ENCODE assay signal across 8 mouse cellular contexts in genomic region chr11:68386589-68387440, GRCm38 (mm10). TPM values are rescaled to one million over a fixed set of nuclear protein-coding genes. Genes with fewer than 3 reads are reported as not detected.
DNase-seq lines count a peak whose midpoint lies in the region; ATAC-seq and TF ChIP-seq lines count a peak whose summit lies in the region.

No protein-coding gene starts in this region.

- H3K4me2 ChIP-seq in forebrain, embryonic 14.5 days (ENCODE audit: low read length): peak overlapping the region; percentile 93
- peak overlapping the region; percentile 87 for H3K4me2 ChIP-seq in midbrain, embryonic 11.5 days
- H3K4me2 ChIP-seq in stomach, embryonic 14.5 days (replicated peaks; ENCODE audit: low read depth, low read length): peak overlapping the region; percentile 94

- WGBS in forebrain, embryonic 14.5 days: 1% methylated on average over 65 of the region's 90 CpGs
- under 1% methylated on average over 90 of the region's 90 CpGs for WGBS in limb, embryonic 10.5 days
- WGBS in midbrain, embryonic 11.5 days: under 1% methylated on average over 77 of the region's 90 CpGs
- WGBS in stomach, embryonic 14.5 days: 2% methylated on average over 82 of the region's 90 CpGs

- H3K36me3 ChIP-seq in E14TG2a.4 (ENCODE audit: insufficient read depth, low read length): peaks cover 59% of the 10 kb centered on the region
- H3K36me3 ChIP-seq in forebrain, embryonic 14.5 days (ENCODE audit: control insufficient read depth, insufficient read depth, low read length): no peaks in the 10 kb centered on the region
- H3K36me3 ChIP-seq in limb, embryonic 10.5 days: no peaks in the 10 kb centered on the region
- H3K36me3 ChIP-seq in midbrain, embryonic 11.5 days (ENCODE audit: control insufficient read depth, insufficient read depth, low read length): peaks cover 2% of the 10 kb centered on the region; the same call in 1 of the 2 replicates
- no peaks in the 10 kb centered on the region for H3K36me3 ChIP-seq in stomach, embryonic 14.5 days (ENCODE audit: control insufficient read depth, insufficient read depth, low read length)

- peak overlapping the region; percentile 71 for H3K9ac ChIP-seq in forebrain, embryonic 14.5 days (ENCODE audit: low read length)
- H3K9ac ChIP-seq in midbrain, embryonic 11.5 days (ENCODE audit: low read length): peak overlapping the region; percentile 86
- H3K9ac ChIP-seq in stomach, embryonic 14.5 days (replicated peaks; ENCODE audit: low read depth, low read length): peak overlapping the region; percentile 63

- TF ChIP-seq CTCF in E14TG2a.4 (conservative IDR thresholded peaks at IDR 0.05; ENCODE audit: low read length): no peak

- H3K4me3 ChIP-seq in E14TG2a.4 (replicated peaks; ENCODE audit: low read length): peak overlapping the region; percentile 86
- H3K4me3 ChIP-seq in forebrain, embryonic 14.5 days (ENCODE audit: low read depth, low read length): peak overlapping the region; percentile 62
- peak overlapping the region; percentile 74 for H3K4me3 ChIP-seq in limb, embryonic 10.5 days
- H3K4me3 ChIP-seq in midbrain, embryonic 11.5 days (ENCODE audit: low read depth, low read length): peak overlapping the region; percentile 70
- peak overlapping the region; percentile 70 for H3K4me3 ChIP-seq in stomach, embryonic 14.5 days (ENCODE audit: low read depth, low read length)

- ATAC-seq in forebrain, embryonic 14.5 days: peak; percentile 65
- ATAC-seq in midbrain, embryonic 11.5 days (ENCODE audit: low FRiP score): peak; percentile 78
- peak; percentile 59; the same call in 1 of the 2 replicates for ATAC-seq in stomach, embryonic 14.5 days (ENCODE audit: insufficient number of reproducible peaks, insufficient read depth, low FRiP score, low read depth)

- no peaks in the 10 kb centered on the region for H3K9me3 ChIP-seq in E14TG2a.4 (ENCODE audit: low read length)
- H3K9me3 ChIP-seq in forebrain, embryonic 14.5 days (replicated peaks; ENCODE audit: control insufficient read depth, low read length): no peaks in the 10 kb centered on the region
- no peaks in the 10 kb centered on the region for H3K9me3 ChIP-seq in limb, embryonic 10.5 days (replicated peaks)
- no peaks in the 10 kb centered on the region for H3K9me3 ChIP-seq in midbrain, embryonic 11.5 days (ENCODE audit: control insufficient read depth, low read length)
- H3K9me3 ChIP-seq in stomach, embryonic 14.5 days (ENCODE audit: control insufficient read depth, low read depth, low read length): no peaks in the 10 kb centered on the region

- peaks cover 83% of the 10 kb centered on the region for H3K27me3 ChIP-seq in E14TG2a.4 (ENCODE audit: insufficient read depth, low read length)
- peaks cover 65% of the 10 kb centered on the region for H3K27me3 ChIP-seq in forebrain, embryonic 14.5 days (replicated peaks; ENCODE audit: control insufficient read depth, insufficient read depth, low read length)
- H3K27me3 ChIP-seq in limb, embryonic 10.5 days (ENCODE audit: low read depth, poor library complexity, severe bottlenecking): peaks cover 99% of the 10 kb centered on the region
- peaks cover 72% of the 10 kb centered on the region for H3K27me3 ChIP-seq in midbrain, embryonic 11.5 days (ENCODE audit: control insufficient read depth, insufficient read depth, low read length)
- H3K27me3 ChIP-seq in stomach, embryonic 14.5 days (ENCODE audit: control insufficient read depth, insufficient read depth, low read length): peaks cover 20% of the 10 kb centered on the region

- peaks cover 77% of the 10 kb centered on the region for H3K4me1 ChIP-seq in E14TG2a.4 (replicated peaks; ENCODE audit: low read depth, low read length)
- peaks cover 23% of the 10 kb centered on the region for H3K4me1 ChIP-seq in forebrain, embryonic 14.5 days (ENCODE audit: control insufficient read depth, insufficient read depth, low read length)
- peaks cover 71% of the 10 kb centered on the region for H3K4me1 ChIP-seq in limb, embryonic 10.5 days
- peaks cover 44% of the 10 kb centered on the region for H3K4me1 ChIP-seq in midbrain, embryonic 11.5 days (ENCODE audit: control insufficient read depth, insufficient read depth, low read length)
- peaks cover 18% of the 10 kb centered on the region for H3K4me1 ChIP-seq in stomach, embryonic 14.5 days (ENCODE audit: control insufficient read depth, insufficient read depth, low read length)

- H3K27ac ChIP-seq in forebrain, embryonic 14.5 days (ENCODE audit: low read depth, low read length): peak overlapping the region; percentile 65; the same call in 1 of the 2 replicates
- peak overlapping the region; percentile 86 for H3K27ac ChIP-seq in limb, embryonic 10.5 days
- peak overlapping the region; percentile 93 for H3K27ac ChIP-seq in midbrain, embryonic 11.5 days (ENCODE audit: low read depth, low read length)
- H3K27ac ChIP-seq in stomach, embryonic 14.5 days (ENCODE audit: low read length): peak overlapping the region; percentile 77

- DNase-seq in adrenal gland, adult 2 months: peak; percentile 71
- peak; percentile 69 for DNase-seq in forebrain, embryonic 14.5 days (ENCODE audit: low spot score)
- peak; percentile 79 for DNase-seq in heart, postnatal 4 days
- DNase-seq in limb, embryonic 10.5 days (ENCODE audit: low spot score): no peak
- peak; percentile 97 for DNase-seq in midbrain, embryonic 11.5 days (ENCODE audit: low spot score, missing footprints)
- no peak for DNase-seq in spleen, adult 12 weeks (ENCODE audit: low spot score)

RNA-seq across cellular contexts. Expression of gene Ntn1, which starts 13.8 kb away (rescaled TPM):
- 10 to 100 TPM in 1 of 2 experiments, 1 to 10 TPM in 1; 9.9 to 16.1 TPM for total RNA-seq in adrenal gland, adult 2 months (2021)
- 16.0 and 19.9 TPM in 2 replicates for polyA plus RNA-seq in adrenal gland, adult 2 months (2012; rRNA removed)
- 3.5 TPM in 2 replicates for polyA plus RNA-seq in forebrain, embryonic 14.5 days (2014; fragmentation: Nextera tagmentation; extraction: Ambion mirVana)
- total RNA-seq in heart, postnatal 4 days (2021): 100 to 1,000 TPM in 1 of 2 experiments, 10 to 100 TPM in 1; 85.3 to 101 TPM
- polyA plus RNA-seq in limb, embryonic 10.5 days (2016; fragmentation: Nextera tagmentation; extraction: Ambion mirVana): 4.8 and 7.7 TPM in 2 replicates
- 10.0 and 10.2 TPM in 2 replicates for polyA plus RNA-seq in midbrain, embryonic 11.5 days (2014; fragmentation: Nextera tagmentation; extraction: Ambion mirVana)
- polyA plus RNA-seq in stomach, embryonic 14.5 days (2014; fragmentation: Nextera tagmentation; extraction: Ambion mirVana): 8.7 and 10.9 TPM in 2 replicates

RNA-seq across cellular contexts. Expression of gene Pik3r5, which starts 45.1 kb away (rescaled TPM):
- total RNA-seq in adrenal gland, adult 2 months (2021): 1 to 10 TPM; 1.4 to 3.2 TPM
- 1.6 TPM in 2 replicates for polyA plus RNA-seq in adrenal gland, adult 2 months (2012; rRNA removed)
- polyA plus RNA-seq in forebrain, embryonic 14.5 days (2014; fragmentation: Nextera tagmentation; extraction: Ambion mirVana): 0.11 and 0.20 TPM in 2 replicates
- total RNA-seq in heart, postnatal 4 days (2021): 1 to 10 TPM; 1.2 TPM
- 1.3 and 1.5 TPM in 2 replicates for polyA plus RNA-seq in limb, embryonic 10.5 days (2016; fragmentation: Nextera tagmentation; extraction: Ambion mirVana)
- 0.43 and 0.92 TPM in 2 replicates for polyA plus RNA-seq in midbrain, embryonic 11.5 days (2014; fragmentation: Nextera tagmentation; extraction: Ambion mirVana)
- 1.1 and 1.3 TPM in 2 replicates for polyA plus RNA-seq in stomach, embryonic 14.5 days (2014; fragmentation: Nextera tagmentation; extraction: Ambion mirVana)

Comparison
In these comparisons a context has a peak if more than half of its experiments do, and no peak if none do; other contexts are left out.
1. DNase-seq: peak in adrenal gland, adult 2 months (single experiment), forebrain, embryonic 14.5 days (single experiment), heart, postnatal 4 days (single experiment) and midbrain, embryonic 11.5 days (single experiment); none in limb, embryonic 10.5 days (single experiment) and spleen, adult 12 weeks (single experiment).
2. Peak in every context shown above with its lines, with median percentiles within 50 percentile points of each other: H3K4me3 ChIP-seq, ATAC-seq, H3K27ac ChIP-seq, H3K4me2 ChIP-seq and H3K9ac ChIP-seq.